Mouse (Mus musculus): ENCODE data around the gene Tnfaip8l2. TPM values are rescaled to one million over a fixed set of nuclear protein-coding genes. Genes with fewer than 3 reads are reported as not detected.
A peak's percentile ranks its signal among the peaks of the same experiment; 100 is the strongest.
"Not testable (repeated sequence)": the region's sequence is repeated elsewhere in the genome, so short reads cannot be mapped to it uniquely, and the experiment has no call there.

Tnfaip8l2 gene
- polyA plus RNA-seq, 1 experiment from 2014 or later: 2.1 TPM

- no peaks in the 10 kb centered on the region for H3K9me3 ChIP-seq (ENCODE audit: control insufficient read depth, low read length)
- peak within 1 kb of the TSS; percentile 90 for H3K27ac ChIP-seq (ENCODE audit: low read depth, low read length)
- peak; percentile 71 for ATAC-seq (ENCODE audit: low read depth)
- H3K9ac ChIP-seq (replicated peaks; ENCODE audit: low read depth, low read length): peak within 1 kb of the TSS; percentile 56
- H3K4me1 ChIP-seq (ENCODE audit: control insufficient read depth, insufficient read depth, low read length): peaks cover 11% of the 10 kb centered on the region
- peaks cover 9% of the 10 kb centered on the region for H3K36me3 ChIP-seq (ENCODE audit: control insufficient read depth, insufficient read depth, low read length)
- H3K4me3 ChIP-seq (ENCODE audit: low read depth, low read length): peak within 1 kb of the TSS; percentile 56
- H3K4me2 ChIP-seq (ENCODE audit: low read depth, low read length): peak within 1 kb of the TSS; percentile 43
- WGBS: under 1% methylated on average over 54 of the region's 54 CpGs
- no peaks in the 10 kb centered on the region for H3K27me3 ChIP-seq (ENCODE audit: control insufficient read depth, insufficient read depth, low read length)
Observed at GRCm38 (mm10) chr3:95110911-95111726, 31.0 kb downstream of the Tnfaip8l2 start, which contains the start of gene Vps72. Gene Vps72, plus strand, starts transcription at chr3:95111022.

GRCm38 (mm10) chr3:95107898-95108297, 34.3 kb downstream of the Tnfaip8l2 start:
- WGBS: 76% methylated on average over 2 of the region's 2 CpGs
- no peaks in the 10 kb centered on the region for H3K9me3 ChIP-seq (ENCODE audit: control insufficient read depth, low read length)
- no peak overlapping the region for H3K27ac ChIP-seq (ENCODE audit: low read depth, low read length)
- H3K9ac ChIP-seq (replicated peaks; ENCODE audit: low read depth, low read length): no peak overlapping the region
- no peaks in the 10 kb centered on the region for H3K27me3 ChIP-seq (ENCODE audit: control insufficient read depth, insufficient read depth, low read length)
- H3K4me1 ChIP-seq (ENCODE audit: control insufficient read depth, insufficient read depth, low read length): peaks cover 21% of the 10 kb centered on the region
- no peak for ATAC-seq (ENCODE audit: low read depth)
- H3K4me3 ChIP-seq (ENCODE audit: low read depth, low read length): no peak overlapping the region
- H3K36me3 ChIP-seq (ENCODE audit: control insufficient read depth, insufficient read depth, low read length): no peaks in the 10 kb centered on the region
- no peak overlapping the region for H3K4me2 ChIP-seq (ENCODE audit: low read depth, low read length)

GRCm38 (mm10) chr3:95107308-95107707, 34.9 kb downstream of the Tnfaip8l2 start:
- peak overlapping the region; percentile 66; the same call in 1 of the 2 replicates for H3K4me3 ChIP-seq (ENCODE audit: low read depth, low read length)
- not testable (repeated sequence) for ATAC-seq (ENCODE audit: low read depth); H3K9ac ChIP-seq (replicated peaks; ENCODE audit: low read depth, low read length); H3K27ac ChIP-seq (ENCODE audit: low read depth, low read length); H3K36me3 ChIP-seq (ENCODE audit: control insufficient read depth, insufficient read depth, low read length); H3K9me3 ChIP-seq (ENCODE audit: control insufficient read depth, low read length); H3K27me3 ChIP-seq (ENCODE audit: control insufficient read depth, insufficient read depth, low read length)
- H3K4me1 ChIP-seq (ENCODE audit: control insufficient read depth, insufficient read depth, low read length): peaks cover 15% of the 10 kb centered on the region
- peak overlapping the region; percentile 76 for H3K4me2 ChIP-seq (ENCODE audit: low read depth, low read length)

- WGBS: under 1% methylated on average over 51 of the region's 51 CpGs
- H3K4me3 ChIP-seq (ENCODE audit: low read depth, low read length): peak within 1 kb of the TSS; percentile 66
- H3K27ac ChIP-seq (ENCODE audit: low read depth, low read length): peak within 1 kb of the TSS; percentile 79
- H3K36me3 ChIP-seq (ENCODE audit: control insufficient read depth, insufficient read depth, low read length): no peaks in the 10 kb centered on the region; the same call in 1 of the 2 replicates
- H3K9me3 ChIP-seq (ENCODE audit: control insufficient read depth, low read length): no peaks in the 10 kb centered on the region
- peak; percentile 92 for ATAC-seq (ENCODE audit: low read depth)
- H3K4me2 ChIP-seq (ENCODE audit: low read depth, low read length): peak within 1 kb of the TSS; percentile 76
- peak within 1 kb of the TSS; percentile 93 for H3K9ac ChIP-seq (replicated peaks; ENCODE audit: low read depth, low read length)
- H3K4me1 ChIP-seq (ENCODE audit: control insufficient read depth, insufficient read depth, low read length): peaks cover 10% of the 10 kb centered on the region
- no peaks in the 10 kb centered on the region for H3K27me3 ChIP-seq (ENCODE audit: control insufficient read depth, insufficient read depth, low read length)
Observed at GRCm38 (mm10) chr3:95106338-95107117, 35.6 kb downstream of the Tnfaip8l2 start, which contains the start of gene Pip5k1a. Gene Pip5k1a, minus strand, starts transcription at chr3:95106930.

GRCm38 (mm10) chr3:95105586-95106337, 36.4 kb downstream of the Tnfaip8l2 start:
- no peaks in the 10 kb centered on the region; the same call in 1 of the 2 replicates for H3K36me3 ChIP-seq (ENCODE audit: control insufficient read depth, insufficient read depth, low read length)
- H3K9ac ChIP-seq (replicated peaks; ENCODE audit: low read depth, low read length): peak overlapping the region; percentile 93
- no peaks in the 10 kb centered on the region for H3K27me3 ChIP-seq (ENCODE audit: control insufficient read depth, insufficient read depth, low read length)
- H3K4me2 ChIP-seq (ENCODE audit: low read depth, low read length): peak overlapping the region; percentile 76
- ATAC-seq (ENCODE audit: low read depth): no peak
- H3K4me1 ChIP-seq (ENCODE audit: control insufficient read depth, insufficient read depth, low read length): peaks cover 10% of the 10 kb centered on the region
- peak overlapping the region; percentile 79 for H3K27ac ChIP-seq (ENCODE audit: low read depth, low read length)
- peak overlapping the region; percentile 66 for H3K4me3 ChIP-seq (ENCODE audit: low read depth, low read length)
- WGBS: 1% methylated on average over 16 of the region's 16 CpGs
- H3K9me3 ChIP-seq (ENCODE audit: control insufficient read depth, low read length): no peaks in the 10 kb centered on the region

- Histone ChIP-seq H3K27ac (ENCODE audit: low read depth, low read length) (no peak overlapping the region), H3K4me2 (ENCODE audit: low read depth, low read length) (peak overlapping the region; percentile 76), H3K9me3 (ENCODE audit: control insufficient read depth, low read length) (no peaks in the 10 kb centered on the region), H3K4me3 (ENCODE audit: low read depth, low read length) (peak overlapping the region; percentile 66), H3K36me3 (ENCODE audit: control insufficient read depth, insufficient read depth, low read length) (no peaks in the 10 kb centered on the region; the same call in 1 of the 2 replicates), H3K27me3 (ENCODE audit: control insufficient read depth, insufficient read depth, low read length) (no peaks in the 10 kb centered on the region), H3K9ac (replicated peaks; ENCODE audit: low read depth, low read length) (peak overlapping the region; percentile 93), H3K4me1 (ENCODE audit: control insufficient read depth, insufficient read depth, low read length) (peaks cover 10% of the 10 kb centered on the region)
- WGBS: 78% methylated on average over 4 of the region's 4 CpGs
- ATAC-seq (ENCODE audit: low read depth): no peak
Observed at GRCm38 (mm10) chr3:95105121-95105520, 37.0 kb downstream of the Tnfaip8l2 start.

GRCm38 (mm10) chr3:95100854-95101253, 41.3 kb downstream of the Tnfaip8l2 start:
- Histone ChIP-seq H3K9ac (replicated peaks; ENCODE audit: low read depth, low read length) (no peak overlapping the region), H3K36me3 (ENCODE audit: control insufficient read depth, insufficient read depth, low read length) (peaks cover 7% of the 10 kb centered on the region; the same call in 1 of the 2 replicates), H3K27ac (ENCODE audit: low read depth, low read length) (no peak overlapping the region), H3K4me3 (ENCODE audit: low read depth, low read length) (no peak overlapping the region), H3K27me3 (ENCODE audit: control insufficient read depth, insufficient read depth, low read length) (no peaks in the 10 kb centered on the region), H3K9me3 (ENCODE audit: control insufficient read depth, low read length) (no peaks in the 10 kb centered on the region), H3K4me2 (ENCODE audit: low read depth, low read length) (no peak overlapping the region), H3K4me1 (ENCODE audit: control insufficient read depth, insufficient read depth, low read length) (peaks cover 10% of the 10 kb centered on the region)
- no peak for ATAC-seq (ENCODE audit: low read depth)
- WGBS: 58% methylated on average over 2 of the region's 2 CpGs
